Mouse (Mus musculus) megakaryocyte, embryonic 14.5 days (primary cell): Measurements from ENCODE around the gene Med19.

Source experiments
- FLI1 ChIP-seq: IDR thresholded peaks from 2 replicates; pipeline ENCODE4 v1.6.1; 2012; ENCODE audit warnings: low read length, inconsistent platforms, mixed read lengths
- GATA1 ChIP-seq: IDR thresholded peaks from 3 replicates; pipeline ENCODE4 v1.6.1; 2012; ENCODE audit warnings: mixed read lengths, low read length, inconsistent platforms, borderline replicate concordance

GRCm38 (mm10) chr2:84658806-84659205 lies 19.4 kb upstream of the Med19 start, which contains the start of gene Btbd18:
- no peak for TF ChIP-seq GATA1
- no peak for TF ChIP-seq FLI1
